Mouse (Mus musculus) forebrain, embryonic 12.5 days (tissue): ENCODE measurements at regions not wholly inside any gene's neighbourhood (a gene's known extent, or its start where the extent isn't known, plus 50 kb on each side); places are given as distances from the start of the nearest gene placed in this dataset.

Source experiments
- ATAC-seq: fragments of 200-750 bp; cut with Nextera tagmentation; 2 replicates; pipeline ENCODE4 v1.8.0; 2017; ENCODE audit warnings: moderate TSS enrichment; ENCODE audit not compliant: low FRiP score
- H3K27ac ChIP-seq: fragments of 300-500 bp; sonication (generic); 2 replicates; pipeline ENCODE4 v1.5.1; 2016; ENCODE audit warnings: mild to moderate bottlenecking
- H3K27me3 ChIP-seq: fragments of 300-500 bp; sonication (generic); 2 replicates; pipeline ENCODE4 v1.6.1; 2016; ENCODE audit warnings: mild to moderate bottlenecking
- H3K36me3 ChIP-seq: fragments of 300-500 bp; sonication (generic); replicated peaks from 2 replicates; pipeline ENCODE4 v1.6.1; 2016; ENCODE audit warnings: mild to moderate bottlenecking
- H3K4me1 ChIP-seq: fragments of 300-500 bp; sonication (generic); 2 replicates; pipeline ENCODE4 v1.6.1; 2016
- H3K4me2 ChIP-seq: fragments of 300-500 bp; sonication (generic); 2 replicates; pipeline ENCODE4 v1.6.1; 2016; ENCODE audit warnings: mild to moderate bottlenecking, moderate library complexity
- H3K4me3 ChIP-seq: fragments of 300-500 bp; sonication (generic); replicated peaks from 2 replicates; pipeline ENCODE4 v1.5.1; 2016; ENCODE audit warnings: mild to moderate bottlenecking
- H3K9ac ChIP-seq: fragments of 300-500 bp; sonication (generic); 2 replicates; pipeline ENCODE4 v1.6.1; 2016; ENCODE audit warnings: mild to moderate bottlenecking
- H3K9me3 ChIP-seq: fragments of 300-500 bp; sonication (generic); 2 replicates; pipeline ENCODE4 v1.6.1; 2016
- WGBS: fragments of 180-500 bp; shearing (Covaris S2); methylation state at CpG from one replicate; pipeline ENCODE4 v1.1.7; 2016; 5-methylcytosine and 5-hydroxymethylcytosine counted together

DNA sequence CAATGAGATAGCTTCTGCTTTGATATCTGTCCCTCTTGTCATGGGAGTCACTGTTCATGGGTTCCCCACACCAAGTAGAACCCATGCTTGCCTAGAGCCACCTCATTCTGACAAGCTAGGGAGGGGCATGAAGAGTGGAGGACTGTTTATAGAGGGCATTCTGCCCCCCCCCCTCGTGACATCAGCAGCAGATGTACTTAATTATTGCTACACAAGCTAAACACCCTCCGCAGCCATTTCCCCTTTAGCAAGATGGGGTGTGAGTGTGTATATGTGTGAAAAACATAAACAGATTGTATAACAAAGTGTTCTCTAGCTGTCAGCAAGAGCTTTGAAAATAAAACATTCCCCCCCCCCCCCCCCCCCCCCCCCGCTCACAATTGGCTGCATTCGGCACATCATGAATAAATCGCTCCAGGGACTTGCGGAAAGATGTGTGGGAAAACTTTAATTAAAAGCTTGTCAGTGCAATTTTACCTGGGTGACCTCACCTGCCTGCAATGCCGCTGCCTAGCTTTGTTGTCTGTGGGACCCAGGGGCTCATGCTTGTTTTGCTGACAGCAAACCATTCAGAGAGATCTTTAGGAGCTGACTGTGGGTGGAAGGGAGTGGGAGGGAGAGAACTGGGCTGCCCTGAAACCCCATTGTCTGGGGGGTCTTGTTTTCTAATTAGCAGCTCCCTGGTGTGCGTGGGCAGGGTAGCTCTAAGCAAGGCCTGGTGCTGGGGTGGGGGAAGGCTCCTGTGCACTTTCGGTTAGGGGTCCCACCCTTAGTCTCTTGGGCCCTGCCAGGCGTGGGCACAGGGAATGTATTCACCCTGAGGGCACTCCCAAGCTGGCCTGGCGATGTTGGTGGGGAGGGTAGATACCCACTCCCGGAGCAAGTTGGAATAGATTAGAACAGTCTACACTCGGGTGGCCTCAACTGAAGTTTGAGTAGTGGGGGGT, 63.4 kb downstream of the Irx2 start:
- no peak overlapping the region for H3K9ac ChIP-seq
- H3K9me3 ChIP-seq: no peaks in the 10 kb centered on the region
- no peak overlapping the region for H3K27ac ChIP-seq
- H3K27me3 ChIP-seq: 0 out of 2 replicates have a peak, but pooled peaks cover 3% of the 10 kb centered on the region
- H3K36me3 ChIP-seq: no peaks in the 10 kb centered on the region
- H3K4me2 ChIP-seq: no peak overlapping the region
- 46% methylated on average over 12 of the region's 13 CpGs for WGBS
- H3K4me3 ChIP-seq: no peak overlapping the region
- H3K4me1 ChIP-seq: peaks cover 5% of the 10 kb centered on the region
- ATAC-seq: no peak

DNA sequence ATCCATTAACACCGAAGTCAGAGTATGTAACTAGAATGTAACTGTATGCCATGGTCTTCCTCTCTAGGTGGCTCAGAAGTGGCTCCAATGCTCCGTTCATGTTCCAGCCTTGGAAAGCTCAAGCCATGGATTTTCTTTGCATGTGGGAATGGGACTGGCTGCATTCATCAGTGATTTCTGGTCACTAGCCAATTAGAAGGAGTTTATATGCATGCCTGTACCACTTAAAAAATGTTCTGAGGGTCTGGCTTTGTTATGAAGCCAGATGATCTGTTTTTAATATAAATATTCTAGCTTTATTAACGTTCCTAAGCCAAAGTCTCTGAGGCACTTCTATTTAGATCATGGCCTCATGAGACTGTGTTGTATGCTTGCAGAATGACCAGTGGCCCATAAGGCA, 78.8 kb downstream of the Irx2 start:
- H3K4me2 ChIP-seq: no peak overlapping the region
- no peak overlapping the region for H3K27ac ChIP-seq
- no peaks in the 10 kb centered on the region for H3K9me3 ChIP-seq
- no peak overlapping the region for H3K4me3 ChIP-seq
- peaks cover 3% of the 10 kb centered on the region; the same call in 1 of the 2 replicates for H3K27me3 ChIP-seq
- 81% methylated on average over 3 of the region's 3 CpGs for WGBS
- no peak overlapping the region for H3K9ac ChIP-seq
- peaks cover 10% of the 10 kb centered on the region; the same call in 1 of the 2 replicates for H3K4me1 ChIP-seq
- ATAC-seq: no peak
- no peaks in the 10 kb centered on the region for H3K36me3 ChIP-seq

DNA sequence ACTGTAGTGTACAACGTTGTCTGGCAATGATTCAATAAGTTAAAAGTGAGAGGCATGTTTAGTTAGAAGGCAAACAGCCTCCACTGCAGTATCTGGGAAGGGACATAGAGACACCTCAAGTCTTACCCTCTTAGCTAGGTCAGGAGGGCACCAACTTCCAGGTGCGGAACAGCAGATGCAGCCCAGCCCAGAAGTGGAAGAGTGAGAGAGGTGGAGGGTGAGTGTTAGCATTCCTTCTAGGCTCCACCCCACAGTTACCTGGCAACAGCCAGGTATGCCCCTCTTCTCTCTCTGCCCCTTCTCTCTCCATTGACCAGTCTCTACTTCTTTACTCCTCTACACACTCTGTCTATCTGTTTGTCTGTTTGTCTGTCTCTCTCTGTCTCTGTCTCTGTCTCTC, 80.1 kb downstream of the Irx2 start:
- Histone ChIP-seq H3K27ac (no peak overlapping the region), H3K9me3 (no peaks in the 10 kb centered on the region), H3K4me1 (peaks cover 10% of the 10 kb centered on the region; the same call in 1 of the 2 replicates), H3K9ac (no peak overlapping the region), H3K4me3 (no peak overlapping the region), H3K27me3 (no peaks in the 10 kb centered on the region), H3K36me3 (no peaks in the 10 kb centered on the region), H3K4me2 (no peak overlapping the region)
- 80% methylated on average over 2 of the region's 2 CpGs for WGBS
- no peak for ATAC-seq

DNA sequence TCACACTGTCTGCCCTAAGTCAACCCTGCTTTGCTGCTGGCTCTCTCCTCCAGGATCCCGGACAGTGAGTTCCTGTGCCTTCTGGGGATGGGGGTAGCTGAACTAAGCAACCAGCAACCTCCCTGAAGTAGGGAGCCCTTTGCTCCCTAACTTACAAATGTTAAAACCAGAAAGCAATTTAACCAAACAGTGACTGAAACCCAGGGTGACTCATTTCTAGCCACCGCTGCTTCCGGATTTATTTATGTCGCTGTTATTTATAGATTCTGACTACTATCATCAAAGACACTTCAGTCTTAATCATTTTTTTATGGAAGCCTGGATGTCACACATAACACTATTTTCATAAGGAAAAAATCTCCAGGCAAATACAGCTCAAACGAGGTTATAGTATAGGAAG, 81.4 kb downstream of the Irx2 start:
- no peak overlapping the region for H3K4me2 ChIP-seq
- no peak for ATAC-seq
- no peaks in the 10 kb centered on the region for H3K27me3 ChIP-seq
- no peaks in the 10 kb centered on the region for H3K36me3 ChIP-seq
- H3K4me3 ChIP-seq: no peak overlapping the region
- no peak overlapping the region for H3K9ac ChIP-seq
- WGBS: 80% methylated on average over 5 of the region's 5 CpGs
- H3K27ac ChIP-seq: no peak overlapping the region
- peaks cover 10% of the 10 kb centered on the region; the same call in 1 of the 2 replicates for H3K4me1 ChIP-seq
- H3K9me3 ChIP-seq: no peaks in the 10 kb centered on the region

DNA sequence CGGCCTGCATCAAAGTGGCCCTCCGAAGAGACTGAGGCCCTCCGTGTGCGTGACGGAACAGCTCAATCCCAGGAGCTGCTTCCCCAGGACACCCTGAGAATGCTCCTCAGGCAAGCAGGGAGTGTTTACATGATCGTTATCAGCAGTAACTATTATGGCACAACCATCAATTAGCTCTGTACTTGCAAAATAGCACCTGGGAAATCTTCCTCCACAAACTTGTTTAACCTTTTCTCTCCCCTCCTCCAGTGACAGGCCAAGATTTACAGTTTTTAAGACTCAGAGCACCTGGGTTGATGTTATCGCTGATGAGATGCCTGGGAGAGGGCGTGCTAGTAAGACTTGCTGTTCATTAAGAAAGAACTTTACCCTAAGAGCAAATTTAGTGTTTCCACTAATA, 82.5 kb downstream of the Irx2 start:
- H3K27ac ChIP-seq: no peak overlapping the region
- no peaks in the 10 kb centered on the region for H3K36me3 ChIP-seq
- H3K9ac ChIP-seq: no peak overlapping the region
- H3K4me2 ChIP-seq: no peak overlapping the region
- no peaks in the 10 kb centered on the region for H3K27me3 ChIP-seq
- H3K4me3 ChIP-seq: no peak overlapping the region
- WGBS: 76% methylated on average over 8 of the region's 8 CpGs
- no peak for ATAC-seq
- H3K9me3 ChIP-seq: no peaks in the 10 kb centered on the region
- H3K4me1 ChIP-seq: peaks cover 10% of the 10 kb centered on the region; the same call in 1 of the 2 replicates

DNA sequence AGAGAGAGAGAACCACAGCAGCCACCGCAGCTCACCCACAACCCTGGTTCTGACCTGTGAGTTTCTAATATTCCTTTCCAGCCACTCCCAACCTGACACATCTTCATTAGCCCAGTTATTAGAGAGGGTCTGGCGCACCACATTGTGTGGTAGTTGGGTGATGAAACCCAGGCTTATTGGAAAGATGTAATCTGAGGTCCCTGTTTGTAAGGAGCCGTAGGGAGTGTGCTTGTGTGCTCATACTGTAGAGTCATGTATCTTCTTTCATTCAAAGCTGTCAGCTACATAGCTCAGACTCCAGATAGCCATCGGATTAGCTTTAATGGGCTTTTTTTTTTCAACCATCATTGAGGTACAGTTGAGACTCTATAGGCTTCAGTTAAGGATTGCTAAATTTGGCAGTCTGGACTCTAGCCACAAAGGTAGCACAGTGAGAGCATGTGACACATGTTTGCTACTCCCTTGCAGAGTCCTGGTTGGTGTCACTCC, 83.3 kb downstream of the Irx2 start:
- WGBS: 88% methylated on average over 4 of the region's 4 CpGs
- Histone ChIP-seq H3K27ac (no peak overlapping the region), H3K4me3 (no peak overlapping the region), H3K36me3 (no peaks in the 10 kb centered on the region), H3K9ac (no peak overlapping the region), H3K4me2 (no peak overlapping the region), H3K27me3 (no peaks in the 10 kb centered on the region), H3K4me1 (peaks cover 10% of the 10 kb centered on the region; the same call in 1 of the 2 replicates), H3K9me3 (no peaks in the 10 kb centered on the region)
- no peak for ATAC-seq

DNA sequence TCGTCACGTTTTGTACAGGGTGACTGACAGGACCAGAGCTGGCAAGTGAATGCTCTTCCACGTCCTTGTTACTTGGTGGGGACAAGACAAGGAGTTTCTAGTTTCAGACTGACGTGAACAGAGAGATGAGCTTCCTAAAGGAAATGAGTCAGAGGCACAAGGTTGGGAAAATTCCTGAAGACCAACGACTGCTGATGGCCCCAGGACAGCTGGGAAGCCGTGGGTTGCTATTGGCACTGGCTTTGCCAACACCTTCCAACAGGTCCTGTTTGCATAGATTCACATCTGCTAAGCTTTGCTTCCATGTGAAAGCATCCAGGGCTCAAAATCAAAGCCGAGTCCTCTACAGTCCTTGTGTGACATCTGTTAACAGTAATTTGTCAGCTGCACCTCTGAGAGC, 86.2 kb downstream of the Irx2 start:
- Histone ChIP-seq H3K9ac (no peak overlapping the region), H3K27ac (no peak overlapping the region)
- 72% methylated on average over 7 of the region's 7 CpGs for WGBS

DNA sequence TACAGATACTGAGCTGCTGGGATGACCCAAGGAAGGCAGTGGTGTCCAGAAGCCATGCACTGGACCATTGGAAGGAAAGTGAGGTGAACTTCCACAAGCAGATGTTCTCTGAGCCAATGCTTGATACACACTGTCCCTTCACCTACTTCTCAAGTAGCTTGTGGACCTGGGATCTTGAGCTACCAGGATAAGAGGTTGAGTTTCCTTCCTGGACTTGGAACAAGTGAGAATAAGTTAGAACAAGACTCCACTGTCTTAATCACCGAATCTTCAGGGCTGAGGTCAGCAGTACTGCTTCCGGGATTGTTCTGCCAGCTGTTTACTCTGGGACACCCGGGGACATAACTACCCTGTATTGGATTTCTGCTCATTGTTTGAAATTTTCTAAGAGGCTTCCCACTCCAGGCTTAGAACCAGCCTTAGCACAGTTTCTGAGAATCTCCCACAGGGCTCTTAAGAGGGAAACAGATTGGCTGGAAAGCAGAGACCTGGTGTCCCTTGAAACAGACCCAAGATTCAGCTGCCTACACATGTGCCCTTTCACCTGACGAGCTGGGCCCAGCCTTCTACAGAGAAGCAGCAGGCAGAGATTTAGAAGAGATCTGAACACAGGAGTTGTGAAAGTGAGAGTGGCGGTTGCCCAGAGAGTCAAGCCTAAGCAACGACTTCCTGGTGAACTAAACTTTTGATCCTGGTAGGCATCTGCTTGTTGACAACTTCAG, 87.5 kb downstream of the Irx2 start:
- H3K4me2 ChIP-seq: no peak overlapping the region
- 75% methylated on average over 6 of the region's 6 CpGs for WGBS
- H3K4me3 ChIP-seq: no peak overlapping the region
- H3K27ac ChIP-seq: no peak overlapping the region
- H3K27me3 ChIP-seq: no peaks in the 10 kb centered on the region
- no peak for ATAC-seq
- peaks cover under 1% of the 10 kb centered on the region; the same call in 1 of the 2 replicates for H3K4me1 ChIP-seq
- no peaks in the 10 kb centered on the region for H3K36me3 ChIP-seq
- no peak overlapping the region for H3K9ac ChIP-seq
- no peaks in the 10 kb centered on the region for H3K9me3 ChIP-seq

More for the DNA sequence above, 86.2 kb downstream of the Irx2 start:
- Histone ChIP-seq H3K9me3 (no peaks in the 10 kb centered on the region), H3K36me3 (no peaks in the 10 kb centered on the region), H3K27me3 (no peaks in the 10 kb centered on the region), H3K4me3 (no peak overlapping the region), H3K4me1 (peaks cover 10% of the 10 kb centered on the region; the same call in 1 of the 2 replicates), H3K4me2 (no peak overlapping the region)
- ATAC-seq: no peak

DNA sequence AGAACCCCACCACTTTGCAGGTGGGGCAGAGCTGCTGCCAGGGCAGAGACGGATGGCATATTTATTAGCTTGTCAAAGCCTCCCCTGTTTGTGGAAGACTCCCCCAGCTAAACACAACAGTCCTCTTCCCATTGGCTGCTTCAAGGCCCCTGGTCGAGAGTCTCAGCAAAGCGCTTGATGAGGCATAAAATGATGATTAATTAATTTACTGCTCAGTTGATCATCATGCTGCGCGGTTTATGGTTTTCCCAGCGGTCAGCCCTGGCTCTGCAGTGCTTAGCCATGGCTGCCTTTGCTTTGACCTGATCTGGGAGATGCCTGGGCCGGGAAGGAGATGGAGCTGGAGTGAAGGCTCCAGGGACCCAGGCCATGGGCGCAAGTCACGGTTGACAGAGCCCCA, 98.5 kb downstream of the Irx2 start:
- H3K4me3 ChIP-seq: no peak overlapping the region
- H3K9ac ChIP-seq: no peak overlapping the region
- no peaks in the 10 kb centered on the region for H3K4me1 ChIP-seq
- H3K36me3 ChIP-seq: no peaks in the 10 kb centered on the region
- H3K27me3 ChIP-seq: 0 out of 2 replicates have a peak, but pooled peaks cover 7% of the 10 kb centered on the region
- no peaks in the 10 kb centered on the region for H3K9me3 ChIP-seq
- no peak overlapping the region for H3K4me2 ChIP-seq
- 55% methylated on average over 9 of the region's 9 CpGs for WGBS
- H3K27ac ChIP-seq: no peak overlapping the region
- ATAC-seq: no peak

DNA sequence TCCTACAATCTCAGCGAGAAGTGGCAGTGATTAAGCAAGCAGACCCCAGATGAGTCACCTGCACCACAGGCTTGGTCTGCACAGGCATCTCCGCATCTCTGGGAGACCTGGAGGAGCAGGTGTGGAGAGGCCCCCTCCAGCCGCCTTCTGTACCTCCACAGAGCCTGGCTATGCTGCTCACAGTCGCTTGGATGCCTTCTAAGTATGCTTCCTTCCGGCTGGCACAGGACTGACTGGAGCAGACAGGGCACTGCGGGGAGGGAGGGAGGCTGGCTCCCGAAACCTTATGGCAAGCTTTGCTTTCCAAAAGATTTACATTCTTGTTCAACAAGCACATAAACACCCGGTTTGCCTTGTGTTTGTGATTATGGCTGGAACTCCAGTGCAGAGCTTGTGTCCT, 107.3 kb downstream of the Irx2 start:
- ATAC-seq: no peak
- H3K4me3 ChIP-seq: no peak overlapping the region
- no peaks in the 10 kb centered on the region for H3K4me1 ChIP-seq
- 82% methylated on average over 8 of the region's 8 CpGs for WGBS
- 0 out of 2 replicates have a peak, but pooled peaks cover 6% of the 10 kb centered on the region for H3K27me3 ChIP-seq
- H3K4me2 ChIP-seq: no peak overlapping the region
- H3K27ac ChIP-seq: no peak overlapping the region
- no peaks in the 10 kb centered on the region for H3K9me3 ChIP-seq
- H3K9ac ChIP-seq: no peak overlapping the region
- H3K36me3 ChIP-seq: no peaks in the 10 kb centered on the region

DNA sequence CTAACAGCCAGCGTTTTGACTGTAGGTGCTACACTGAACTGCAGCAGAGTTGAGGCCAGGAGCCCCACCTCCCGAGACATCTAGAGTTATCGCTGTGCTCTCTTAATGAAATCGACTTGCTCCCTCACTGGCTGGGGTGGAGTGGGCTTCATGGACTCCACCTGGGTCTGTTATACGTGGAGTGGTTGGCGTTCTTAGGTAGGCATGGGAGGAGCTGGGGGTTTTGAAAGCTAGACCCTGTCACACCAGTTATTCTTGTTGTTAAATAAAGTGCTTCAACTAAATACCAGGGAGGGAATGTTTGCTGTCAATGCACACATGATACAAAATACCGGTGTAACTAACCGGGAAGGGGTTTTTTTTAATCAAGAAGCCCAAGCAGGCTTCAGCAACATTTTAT, 108.4 kb downstream of the Irx2 start:
- no peak overlapping the region for H3K27ac ChIP-seq
- H3K36me3 ChIP-seq: no peaks in the 10 kb centered on the region
- 0 out of 2 replicates have a peak, but pooled peaks cover 7% of the 10 kb centered on the region for H3K27me3 ChIP-seq
- no peak for ATAC-seq
- H3K4me2 ChIP-seq: no peak overlapping the region
- no peaks in the 10 kb centered on the region for H3K4me1 ChIP-seq
- H3K4me3 ChIP-seq: no peak overlapping the region
- no peak overlapping the region for H3K9ac ChIP-seq
- H3K9me3 ChIP-seq: no peaks in the 10 kb centered on the region
- 82% methylated on average over 8 of the region's 8 CpGs for WGBS

DNA sequence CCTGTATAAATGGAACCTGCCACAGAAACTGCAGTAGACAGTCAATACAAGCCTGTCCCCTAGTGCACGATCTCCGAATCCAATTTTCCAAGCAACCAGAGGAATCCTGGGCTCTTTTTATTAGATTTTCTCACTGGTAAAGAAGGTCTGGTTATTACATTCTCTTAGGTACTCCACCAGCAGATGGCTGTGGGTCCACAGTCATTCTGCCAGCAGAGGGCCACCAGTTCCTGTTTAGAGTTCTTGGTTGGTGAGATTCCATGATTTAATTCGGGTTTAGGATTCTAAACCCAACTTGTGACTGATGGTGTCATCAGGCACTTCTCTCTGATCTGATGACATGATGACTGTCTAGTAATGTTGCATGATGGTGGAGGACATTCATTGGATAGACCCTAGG, 118.6 kb downstream of the Irx2 start:
- Histone ChIP-seq H3K27me3 (no peaks in the 10 kb centered on the region), H3K4me1 (peaks cover 5% of the 10 kb centered on the region; the same call in 1 of the 2 replicates), H3K36me3 (no peaks in the 10 kb centered on the region), H3K27ac (no peak overlapping the region), H3K9me3 (no peaks in the 10 kb centered on the region), H3K4me3 (no peak overlapping the region), H3K4me2 (no peak overlapping the region), H3K9ac (no peak overlapping the region)
- no peak for ATAC-seq
- 74% methylated on average over 3 of the region's 3 CpGs for WGBS
